Mouse (Mus musculus): ENCODE data around the gene Cct7. TPM values are rescaled to one million over a fixed set of nuclear protein-coding genes. Genes with fewer than 3 reads are reported as not detected.

The Cct7 gene
- 302 TPM for polyA plus RNA-seq (2017; shearing (Covaris generic))

GRCm38 (mm10) chr6:85450697-85451663, at the start of gene Cct7:
TSS of gene Cct7 (plus strand) at chr6:85451514.

GRCm38 (mm10) chr6:85423836-85424379, 27.4 kb upstream of the Cct7 start, which contains the start of gene Noto:
TSS of gene Noto (plus strand) at chr6:85423886.

GRCm38 (mm10) chr6:85431842-85432431, 19.4 kb upstream of the Cct7 start, which contains the start of gene Smyd5:
TSS of gene Smyd5 (plus strand) at chr6:85431989.

GRCm38 (mm10) chr6:85451664-85452410, 523 bp downstream of the Cct7 start, which contains the start of gene Pradc1:
TSS of gene Pradc1 (minus strand) at chr6:85451970.

GRCm38 (mm10) chr6:85502911-85503250, 51.6 kb downstream of the Cct7 start, which contains the start of gene Fbxo41:
TSS of gene Fbxo41 (minus strand) at chr6:85502994.

GRCm38 (mm10) chr6:85513531-85513910, 62.2 kb downstream of the Cct7 start, which contains the start of gene Egr4:
TSS of gene Egr4 (minus strand) at chr6:85513589.

Other genes with a start within 250 kb of the Cct7 start
- 1.1 TPM for gene Sfxn5, start 118.1 kb upstream of the Cct7 start, polyA plus RNA-seq (2017; shearing (Covaris generic))
- 0.43 TPM for gene Rab11fip5, start 76.9 kb upstream of the Cct7 start, polyA plus RNA-seq (2017; shearing (Covaris generic))
- not detected for gene Noto, start 27.6 kb upstream of the Cct7 start, polyA plus RNA-seq (2017; shearing (Covaris generic))
- gene Smyd5, start 19.5 kb upstream of the Cct7 start, polyA plus RNA-seq (2017; shearing (Covaris generic)), result 42.9 TPM
- gene Pradc1, start 456 bp downstream of the Cct7 start, polyA plus RNA-seq (2017; shearing (Covaris generic)), result 10.8 TPM
- gene Fbxo41, start 51.5 kb downstream of the Cct7 start, polyA plus RNA-seq (2017; shearing (Covaris generic)), result 0.16 TPM
- gene Egr4, start 62.1 kb downstream of the Cct7 start, polyA plus RNA-seq (2017; shearing (Covaris generic)), result 0.46 TPM
- gene Alms1, start 136.0 kb downstream of the Cct7 start, polyA plus RNA-seq (2017; shearing (Covaris generic)), result 1.8 TPM